Mouse (Mus musculus) frontal cortex, postnatal 25 days (tissue): ENCODE data around the gene Rprml.

Experiments used
- DNase-seq, 2 experiments: peaks; one replicate each; pipeline ENCODE4 v3.0.0; 2022; ENCODE audit warnings: low spot score in 2 of 2

Rprml gene

GRCm38 (mm10) chr11:103649301-103649982, at the start of gene Rprml:
Gene Rprml, plus strand, starts transcription at chr11:103649570.
- DNase-seq: peak; percentile 68 to 69

- DNase-seq: no peak
Observed at GRCm38 (mm10) chr11:103606611-103607010, 42.8 kb upstream of the Rprml start.

- DNase-seq: no peak
Observed at GRCm38 (mm10) chr11:103610772-103611171, 38.6 kb upstream of the Rprml start.

GRCm38 (mm10) chr11:103621040-103621439, 28.3 kb upstream of the Rprml start, which contains the start of gene Gm884:
Gene Gm884, minus strand, starts transcription at chr11:103621140.
- no peak for DNase-seq

GRCm38 (mm10) chr11:103627453-103627852, 21.9 kb upstream of the Rprml start:
- no peak for DNase-seq

- no peak for DNase-seq
Observed at GRCm38 (mm10) chr11:103634806-103635205, 14.6 kb upstream of the Rprml start.

- DNase-seq: no peak
Observed at GRCm38 (mm10) chr11:103635481-103635880, 13.9 kb upstream of the Rprml start.

GRCm38 (mm10) chr11:103636261-103636660, 13.1 kb upstream of the Rprml start:
- no peak for DNase-seq

- DNase-seq: no peak
Observed at GRCm38 (mm10) chr11:103638790-103639189, 10.6 kb upstream of the Rprml start, which contains the start of gene Lyzl6. Gene Lyzl6, minus strand, starts transcription at chr11:103638890.

GRCm38 (mm10) chr11:103639407-103639946, 9.9 kb upstream of the Rprml start:
- no peak for DNase-seq

- DNase-seq: no peak
Observed at GRCm38 (mm10) chr11:103643211-103643610, 6.2 kb upstream of the Rprml start.

GRCm38 (mm10) chr11:103645731-103646130, 3.6 kb upstream of the Rprml start:
- DNase-seq: no peak

- DNase-seq: no peak
Observed at GRCm38 (mm10) chr11:103646301-103646700, 3.1 kb upstream of the Rprml start.

- no peak for DNase-seq
Observed at GRCm38 (mm10) chr11:103647921-103648620, 1.3 kb upstream of the Rprml start.

GRCm38 (mm10) chr11:103648656-103649055, 714 bp upstream of the Rprml start:
- no peak for DNase-seq

- no peak for DNase-seq
Observed at GRCm38 (mm10) chr11:103649983-103650493, 668 bp downstream of the Rprml start.

- DNase-seq: no peak
Observed at GRCm38 (mm10) chr11:103651426-103651825, 2.1 kb downstream of the Rprml start.

GRCm38 (mm10) chr11:103653359-103653965, 4.1 kb downstream of the Rprml start:
- no peak for DNase-seq

GRCm38 (mm10) chr11:103656520-103656919, 7.2 kb downstream of the Rprml start:
- no peak for DNase-seq

- no peak for DNase-seq
Observed at GRCm38 (mm10) chr11:103658189-103658588, 8.8 kb downstream of the Rprml start.

- no peak for DNase-seq
Observed at GRCm38 (mm10) chr11:103661863-103662262, 12.5 kb downstream of the Rprml start.

- DNase-seq: peak in 1 of 2 experiments; percentile 61
Observed at GRCm38 (mm10) chr11:103662546-103662945, 13.2 kb downstream of the Rprml start.
